Mouse (Mus musculus) myocyte (in vitro differentiated cells): ENCODE results near the gene Zxdc. TPM values are rescaled to one million over a fixed set of nuclear protein-coding genes. Genes with fewer than 3 reads are reported as not detected.

Experiments
- H3K27me3 ChIP-seq: one replicate; pipeline ENCODE4 v1.6.1; 2011; ENCODE audit not compliant: control insufficient read depth, insufficient read depth, insufficient read length
- H3K36me3 ChIP-seq: one replicate; pipeline ENCODE4 v1.6.1; 2011; ENCODE audit not compliant: control insufficient read depth, insufficient read depth
- H3K4me2 ChIP-seq: one replicate; pipeline ENCODE4 v1.6.1; 2011; ENCODE audit warnings: low read depth, control low read depth
- H3K4me3 ChIP-seq: one replicate; pipeline ENCODE4 v1.5.1; 2011; ENCODE audit warnings: mild to moderate bottlenecking, control low read depth, moderate library complexity
- H3K79me2 ChIP-seq: one replicate; pipeline ENCODE4 v1.6.1; 2011; ENCODE audit not compliant: control insufficient read depth, insufficient read depth
- H3ac ChIP-seq: one replicate; pipeline ENCODE4 v1.6.1; 2011; ENCODE audit not compliant: control insufficient read depth, insufficient read length
- CEBPB ChIP-seq: IDR thresholded peaks from 2 replicates; pipeline ENCODE4 v1.6.1; 2011; ENCODE audit warnings: mild to moderate bottlenecking, moderate library complexity; ENCODE audit not compliant: poor library complexity, insufficient read depth, severe bottlenecking
- E2F4 ChIP-seq: IDR thresholded peaks from one replicate; pipeline ENCODE4 v1.6.1; 2011; ENCODE audit warnings: mild to moderate bottlenecking, control low read depth, moderate library complexity; ENCODE audit not compliant: insufficient read depth
- MAX ChIP-seq: IDR thresholded peaks from one replicate; pipeline ENCODE4 v1.6.1; 2011; ENCODE audit warnings: low read depth, mild to moderate bottlenecking, control low read depth
- MYOD1 ChIP-seq, 3 experiments: IDR thresholded peaks; one replicate each; pipeline ENCODE4 v1.6.1; 2011; ENCODE audit warnings: control low read depth in 2 of 3, low read depth in 2 of 3, mild to moderate bottlenecking in 2 of 3, moderate library complexity in 1 of 3; ENCODE audit not compliant: insufficient read length in 2 of 3, control insufficient read depth in 1 of 3
- MYOG ChIP-seq, 3 experiments: IDR thresholded peaks; one replicate each; pipeline ENCODE4 v1.6.1; 2011; ENCODE audit warnings: control low read depth in 2 of 3, low read depth in 2 of 3, mild to moderate bottlenecking in 2 of 3; ENCODE audit not compliant: insufficient read length in 2 of 3, control insufficient read depth in 1 of 3, insufficient read depth in 1 of 3
- POLR2A ChIP-seq: IDR thresholded peaks from one replicate; pipeline ENCODE4 v1.6.1; 2011; ENCODE audit warnings: low read depth, mild to moderate bottlenecking, control low read depth, moderate library complexity; ENCODE audit not compliant: insufficient read length
- POLR2AphosphoS2 ChIP-seq: IDR thresholded peaks from one replicate; pipeline ENCODE4 v1.6.1; 2011; ENCODE audit warnings: low read depth, control low read depth; ENCODE audit not compliant: insufficient read length
- REST ChIP-seq: IDR thresholded peaks from one replicate; pipeline ENCODE4 v1.6.1; 2011; ENCODE audit warnings: mild to moderate bottlenecking, control low read depth, moderate library complexity; ENCODE audit not compliant: insufficient read depth, insufficient read length
- SRF ChIP-seq: IDR thresholded peaks from one replicate; pipeline ENCODE4 v1.6.1; 2011; ENCODE audit warnings: low read depth; ENCODE audit not compliant: control insufficient read depth, insufficient read length
- TCF12 ChIP-seq: IDR thresholded peaks from one replicate; pipeline ENCODE4 v1.6.1; 2011; ENCODE audit warnings: mild to moderate bottlenecking, control low read depth; ENCODE audit not compliant: poor library complexity, insufficient read depth, severe bottlenecking
- TCF3 ChIP-seq: IDR thresholded peaks from one replicate; pipeline ENCODE4 v1.6.1; 2011; ENCODE audit warnings: low read depth, control low read depth; ENCODE audit not compliant: insufficient read length
- USF1 ChIP-seq: IDR thresholded peaks from one replicate; pipeline ENCODE4 v1.6.1; 2011; ENCODE audit warnings: low read depth, mild to moderate bottlenecking, control low read depth, moderate library complexity
- polyA plus RNA-seq: library from polyadenylated mRNA; unstranded; fragments of >200 nt; fragmentation: generic; extraction: Trizol; gene quantifications from one replicate; pipeline ENCODE4 v1.2.1, GENCODE M21; 2012; ENCODE audit warnings: missing spikeins

Zxdc gene
- polyA plus RNA-seq, 1 experiment = 7.6 TPM

GRCm38 (mm10) chr6:90410972-90411371 is 41.7 kb downstream of the Zxdc start:
- TF ChIP-seq USF1 = no peak
- no peak for TF ChIP-seq MYOG (IDR thresholded peaks at IDR 0.05; ENCODE audit: control insufficient read depth in 1 of 3, insufficient read depth in 1 of 3, insufficient read length in 2 of 3, low read depth in 2 of 3)
- no peak for TF ChIP-seq SRF
- TF ChIP-seq MAX = no peak
- no peak for TF ChIP-seq MYOD1 (IDR thresholded peaks at IDR 0.05; ENCODE audit: control insufficient read depth in 1 of 3, insufficient read length in 2 of 3, low read depth in 2 of 3)
- no peak for TF ChIP-seq CEBPB
- no peak for TF ChIP-seq POLR2AphosphoS2
- no peak for TF ChIP-seq REST
- TF ChIP-seq TCF3 = no peak
- no peak for TF ChIP-seq POLR2A
- Histone ChIP-seq H3K79me2 (no peaks in the 10 kb centered on the region), H3K27me3 (peaks cover 7% of the 10 kb centered on the region), H3K36me3 (no peaks in the 10 kb centered on the region), H3K4me3 (no peak overlapping the region), H3K4me2 (no peak overlapping the region), H3ac (no peak overlapping the region)

- Histone ChIP-seq H3K4me2 (no peak overlapping the region), H3ac (no peak overlapping the region), H3K27me3 (peaks cover 12% of the 10 kb centered on the region), H3K4me3 (no peak overlapping the region), H3K79me2 (no peaks in the 10 kb centered on the region), H3K36me3 (no peaks in the 10 kb centered on the region)
- TF ChIP-seq MYOG (IDR thresholded peaks at IDR 0.05; ENCODE audit: control insufficient read depth in 1 of 3, insufficient read depth in 1 of 3, insufficient read length in 2 of 3, low read depth in 2 of 3) (no peak), POLR2A (no peak), SRF (no peak), POLR2AphosphoS2 (no peak), MYOD1 (IDR thresholded peaks at IDR 0.05; ENCODE audit: control insufficient read depth in 1 of 3, insufficient read length in 2 of 3, low read depth in 2 of 3) (no peak), CEBPB (no peak), REST (no peak), TCF12 (no peak), MAX (no peak), TCF3 (no peak), E2F4 (no peak), USF1 (no peak)
Observed at GRCm38 (mm10) chr6:90411926-90412325, 42.6 kb downstream of the Zxdc start.

- Histone ChIP-seq H3K4me2 (no peak overlapping the region), H3K4me3 (no peak overlapping the region), H3ac (no peak overlapping the region), H3K36me3 (no peaks in the 10 kb centered on the region), H3K79me2 (no peaks in the 10 kb centered on the region), H3K27me3 (peaks cover 7% of the 10 kb centered on the region)
- TF ChIP-seq POLR2A = no peak
- no peak for TF ChIP-seq TCF3
- no peak for TF ChIP-seq E2F4
- no peak for TF ChIP-seq TCF12
- no peak for TF ChIP-seq MYOG (IDR thresholded peaks at IDR 0.05; ENCODE audit: control insufficient read depth in 1 of 3, insufficient read depth in 1 of 3, insufficient read length in 2 of 3, low read depth in 2 of 3)
- TF ChIP-seq POLR2AphosphoS2 = no peak
- no peak for TF ChIP-seq CEBPB
Observed at GRCm38 (mm10) chr6:90422565-90422964, 53.3 kb downstream of the Zxdc start.

- no peak overlapping the region for H3K4me3 ChIP-seq
- no peak overlapping the region for H3K4me2 ChIP-seq
- H3K36me3 ChIP-seq = no peaks in the 10 kb centered on the region
- TF ChIP-seq MAX (no peak), E2F4 (no peak), CEBPB (no peak), USF1 (no peak), POLR2AphosphoS2 (no peak), SRF (no peak), POLR2A (no peak), MYOG (IDR thresholded peaks at IDR 0.05; ENCODE audit: control insufficient read depth in 1 of 3, insufficient read depth in 1 of 3, insufficient read length in 2 of 3, low read depth in 2 of 3) (no peak)
- H3K79me2 ChIP-seq = no peaks in the 10 kb centered on the region
- no peak overlapping the region for H3ac ChIP-seq
- peaks cover 27% of the 10 kb centered on the region for H3K27me3 ChIP-seq
Observed at GRCm38 (mm10) chr6:90425361-90425760, 56.1 kb downstream of the Zxdc start.

GRCm38 (mm10) chr6:90426003-90426402 is 56.7 kb downstream of the Zxdc start:
- no peak overlapping the region for H3ac ChIP-seq
- no peak overlapping the region for H3K4me2 ChIP-seq
- peaks cover 27% of the 10 kb centered on the region for H3K27me3 ChIP-seq
- H3K79me2 ChIP-seq = no peaks in the 10 kb centered on the region
- TF ChIP-seq MYOG (IDR thresholded peaks at IDR 0.05; ENCODE audit: control insufficient read depth in 1 of 3, insufficient read depth in 1 of 3, insufficient read length in 2 of 3, low read depth in 2 of 3) = no peak
- TF ChIP-seq POLR2AphosphoS2 = no peak
- TF ChIP-seq SRF = no peak
- H3K4me3 ChIP-seq = no peak overlapping the region
- no peaks in the 10 kb centered on the region for H3K36me3 ChIP-seq
